Mouse (Mus musculus): ENCODE data around the gene Zfp318. TPM values are rescaled to one million over a fixed set of nuclear protein-coding genes. Genes with fewer than 3 reads are reported as not detected.

Zfp318 gene
- total RNA-seq (2012; rRNA removed) = 14.0 and 19.1 TPM in 2 replicates

- peak within 1 kb of the TSS; percentile 95 for H3K9ac ChIP-seq (ENCODE audit: insufficient read depth, low read depth, low read length, poor library complexity, severe bottlenecking)
- no peaks in the 10 kb centered on the region for H3K4me1 ChIP-seq (ENCODE audit: control insufficient read depth in 2 of 2, insufficient read depth in 2 of 2, low read length in 2 of 2, poor library complexity in 1 of 2)
- peak; percentile 94 for DNase-seq (ENCODE audit: low read depth, low spot score)
- peak within 1 kb of the TSS; percentile 87 to 89 for H3K4me3 ChIP-seq (ENCODE audit: insufficient read depth in 1 of 2, low read depth in 1 of 2, low read length in 2 of 2, poor library complexity in 1 of 2, severe bottlenecking in 1 of 2)
- peaks cover 2% of the 10 kb centered on the region; the same call in 1 of the 2 replicates for H3K36me3 ChIP-seq (ENCODE audit: control insufficient read depth, insufficient read depth, low read length, poor library complexity, severe bottlenecking)
- in situ Hi-C loops (cut with MboI; ENCODE audit: low sequenced_read_pairs in 2 of 2, unreplicated experiment in 2 of 2) = no loop called here
- TF ChIP-seq MAFK (IDR thresholded peaks at IDR 0.05; ENCODE audit: insufficient read depth, low read depth, low read length) (no peak), HCFC1 (IDR thresholded peaks at IDR 0.05; ENCODE audit: borderline replicate concordance, insufficient read depth, low read length) (peak; percentile 62)
- peak within 1 kb of the TSS; percentile 36; the same call in 1 of the 2 replicates for H3K27ac ChIP-seq (ENCODE audit: insufficient read depth, low read depth, low read length, poor library complexity, severe bottlenecking)
- H3K9me3 ChIP-seq (ENCODE audit: control insufficient read depth, insufficient read depth, low read depth, low read length) = no peaks in the 10 kb centered on the region
Measured at GRCm38 (mm10) chr17:46383294-46384060, at the start of gene Zfp318. TSS of gene Zfp318 (plus strand) at chr17:46383731.

GRCm38 (mm10) chr17:46336475-46336874, 47.1 kb upstream of the Zfp318 start:
- Histone ChIP-seq H3K9me3 (ENCODE audit: control insufficient read depth, insufficient read depth, low read depth, low read length) (no peaks in the 10 kb centered on the region), H3K9ac (ENCODE audit: insufficient read depth, low read depth, low read length, poor library complexity, severe bottlenecking) (no peak overlapping the region), H3K27ac (ENCODE audit: insufficient read depth, low read depth, low read length, poor library complexity, severe bottlenecking) (no peak overlapping the region), H3K4me3 (ENCODE audit: insufficient read depth in 1 of 2, low read depth in 1 of 2, low read length in 2 of 2, poor library complexity in 1 of 2, severe bottlenecking in 1 of 2) (no peak overlapping the region), H3K36me3 (ENCODE audit: control insufficient read depth, insufficient read depth, low read length, poor library complexity, severe bottlenecking) (no peaks in the 10 kb centered on the region), H3K4me1 (ENCODE audit: control insufficient read depth in 2 of 2, insufficient read depth in 2 of 2, low read length in 2 of 2, poor library complexity in 1 of 2) (no peaks in the 10 kb centered on the region)
- no peak for DNase-seq (ENCODE audit: low read depth, low spot score)
- in situ Hi-C loops (cut with MboI; ENCODE audit: low sequenced_read_pairs in 2 of 2, unreplicated experiment in 2 of 2) = no loop called here
- TF ChIP-seq ZNF384 (IDR thresholded peaks at IDR 0.05; ENCODE audit: low read depth, low read length) = 0 out of 2 replicates have a peak, but pooled peaks have one; percentile 30
- TF ChIP-seq HCFC1 (IDR thresholded peaks at IDR 0.05; ENCODE audit: borderline replicate concordance, insufficient read depth, low read length) = no peak
- TF ChIP-seq ZC3H11A (IDR thresholded peaks at IDR 0.05; ENCODE audit: borderline replicate concordance, low read depth, low read length) = peak; percentile 44; the same call in 1 of the 2 replicates
- no peak for TF ChIP-seq MAFK (IDR thresholded peaks at IDR 0.05; ENCODE audit: insufficient read depth, low read depth, low read length)

- H3K4me1 ChIP-seq (ENCODE audit: control insufficient read depth in 2 of 2, insufficient read depth in 2 of 2, low read length in 2 of 2, poor library complexity in 1 of 2) = no peaks in the 10 kb centered on the region
- DNase-seq (ENCODE audit: low read depth, low spot score) = no peak
- H3K36me3 ChIP-seq (ENCODE audit: control insufficient read depth, insufficient read depth, low read length, poor library complexity, severe bottlenecking) = no peaks in the 10 kb centered on the region
- TF ChIP-seq ZC3H11A (IDR thresholded peaks at IDR 0.05; ENCODE audit: borderline replicate concordance, low read depth, low read length) = no peak
- no peak for TF ChIP-seq ZNF384 (IDR thresholded peaks at IDR 0.05; ENCODE audit: low read depth, low read length)
- TF ChIP-seq MAFK (IDR thresholded peaks at IDR 0.05; ENCODE audit: insufficient read depth, low read depth, low read length) = no peak
- TF ChIP-seq CHD2 (IDR thresholded peaks at IDR 0.05; ENCODE audit: low read depth, low read length) = no peak
- TF ChIP-seq HCFC1 (IDR thresholded peaks at IDR 0.05; ENCODE audit: borderline replicate concordance, insufficient read depth, low read length) = no peak
- 0 out of 2 replicates have a peak, but pooled peaks cover 2% of the 10 kb centered on the region for H3K9me3 ChIP-seq (ENCODE audit: control insufficient read depth, insufficient read depth, low read depth, low read length)
- H3K27ac ChIP-seq (ENCODE audit: insufficient read depth, low read depth, low read length, poor library complexity, severe bottlenecking) = no peak overlapping the region
- no peak overlapping the region for H3K9ac ChIP-seq (ENCODE audit: insufficient read depth, low read depth, low read length, poor library complexity, severe bottlenecking)
- no peak overlapping the region for H3K4me3 ChIP-seq (ENCODE audit: insufficient read depth in 1 of 2, low read depth in 1 of 2, low read length in 2 of 2, poor library complexity in 1 of 2, severe bottlenecking in 1 of 2)
- in situ Hi-C loops (cut with MboI; ENCODE audit: low sequenced_read_pairs in 2 of 2, unreplicated experiment in 2 of 2) = no loop called here
Measured at GRCm38 (mm10) chr17:46341208-46341607, 42.3 kb upstream of the Zfp318 start.

- H3K36me3 ChIP-seq (ENCODE audit: control insufficient read depth, insufficient read depth, low read length, poor library complexity, severe bottlenecking) = no peaks in the 10 kb centered on the region
- H3K4me1 ChIP-seq (ENCODE audit: control insufficient read depth in 2 of 2, insufficient read depth in 2 of 2, low read length in 2 of 2, poor library complexity in 1 of 2) = no peaks in the 10 kb centered on the region
- no peak overlapping the region for H3K27ac ChIP-seq (ENCODE audit: insufficient read depth, low read depth, low read length, poor library complexity, severe bottlenecking)
- TF ChIP-seq ZNF384 (IDR thresholded peaks at IDR 0.05; ENCODE audit: low read depth, low read length) (no peak), CHD2 (IDR thresholded peaks at IDR 0.05; ENCODE audit: low read depth, low read length) (no peak), ZC3H11A (IDR thresholded peaks at IDR 0.05; ENCODE audit: borderline replicate concordance, low read depth, low read length) (no peak)
- in situ Hi-C loops (cut with MboI; ENCODE audit: low sequenced_read_pairs in 2 of 2, unreplicated experiment in 2 of 2) = no loop called here
- peaks cover 3% of the 10 kb centered on the region for H3K9me3 ChIP-seq (ENCODE audit: control insufficient read depth, insufficient read depth, low read depth, low read length)
- no peak for DNase-seq (ENCODE audit: low read depth, low spot score)
- H3K9ac ChIP-seq (ENCODE audit: insufficient read depth, low read depth, low read length, poor library complexity, severe bottlenecking) = no peak overlapping the region
- no peak overlapping the region for H3K4me3 ChIP-seq (ENCODE audit: insufficient read depth in 1 of 2, low read depth in 1 of 2, low read length in 2 of 2, poor library complexity in 1 of 2, severe bottlenecking in 1 of 2)
Measured at GRCm38 (mm10) chr17:46351026-46351700, 32.4 kb upstream of the Zfp318 start.

Measured in ES-E14 (cell line).